Mouse (Mus musculus): ENCODE data around the gene Batf2. TPM values are rescaled to one million over a fixed set of nuclear protein-coding genes. Genes with fewer than 3 reads are reported as not detected.
"Not testable (repeated sequence)": the region's sequence is repeated elsewhere in the genome, so short reads cannot be mapped to it uniquely, and the experiment has no call there.

Batf2 gene
- total RNA-seq, 2 experiments from 2014 or later, result 0.39 TPM; not detected in 1

GRCm38 (mm10) chr19:6130414-6131128 lies 10.2 kb upstream of the Batf2 start:
- not testable (repeated sequence) for DNase-seq (ENCODE audit: low spot score in 2 of 2)

GRCm38 (mm10) chr19:6132171-6132827 lies 8.5 kb upstream of the Batf2 start:
- no peak for DNase-seq (ENCODE audit: low spot score in 2 of 2)

GRCm38 (mm10) chr19:6133197-6133596 lies 7.6 kb upstream of the Batf2 start:
- not testable (repeated sequence) for DNase-seq (ENCODE audit: low spot score in 2 of 2)

GRCm38 (mm10) chr19:6136397-6136796 lies 4.4 kb upstream of the Batf2 start:
- no peak for DNase-seq (ENCODE audit: low spot score in 2 of 2)

GRCm38 (mm10) chr19:6139701-6140100 lies 1.1 kb upstream of the Batf2 start:
- no peak for DNase-seq (ENCODE audit: low spot score in 2 of 2)

GRCm38 (mm10) chr19:6140374-6140677 lies 457 bp upstream of the Batf2 start:
- DNase-seq (ENCODE audit: low spot score in 2 of 2), result no peak

- DNase-seq (ENCODE audit: low spot score in 2 of 2), result peak; percentile 83 to 92
These were observed 589 bp downstream of the Batf2 start, which contains the start of gene Arl2 for GRCm38 (mm10) chr19:6141394-6141749. TSS of gene Arl2 (minus strand) at chr19:6141548.

- DNase-seq (ENCODE audit: low spot score in 2 of 2), result no peak
These were observed 4.1 kb downstream of the Batf2 start for GRCm38 (mm10) chr19:6144842-6145241.

GRCm38 (mm10) chr19:6155174-6155573 lies 14.4 kb downstream of the Batf2 start:
- DNase-seq (ENCODE audit: low spot score in 2 of 2), result no peak

- DNase-seq (ENCODE audit: low spot score in 2 of 2), result no peak
These were observed 15.6 kb downstream of the Batf2 start for GRCm38 (mm10) chr19:6156372-6156771.

- no peak for DNase-seq (ENCODE audit: low spot score in 2 of 2)
These were observed 16.4 kb downstream of the Batf2 start for GRCm38 (mm10) chr19:6157220-6157619.

GRCm38 (mm10) chr19:6163872-6164547 lies 23.2 kb downstream of the Batf2 start:
- no peak for DNase-seq (ENCODE audit: low spot score in 2 of 2)

- no peak for DNase-seq (ENCODE audit: low spot score in 2 of 2)
These were observed 26.0 kb downstream of the Batf2 start for GRCm38 (mm10) chr19:6166750-6167149.

- no peak for DNase-seq (ENCODE audit: low spot score in 2 of 2)
These were observed 30.4 kb downstream of the Batf2 start for GRCm38 (mm10) chr19:6171215-6171614.

- DNase-seq (ENCODE audit: low spot score in 2 of 2), result no peak
These were observed 34.0 kb downstream of the Batf2 start for GRCm38 (mm10) chr19:6174771-6175170.

- no peak for DNase-seq (ENCODE audit: low spot score in 2 of 2)
These were observed 38.0 kb downstream of the Batf2 start for GRCm38 (mm10) chr19:6178775-6179174.

- DNase-seq (ENCODE audit: low spot score in 2 of 2), result no peak
These were observed 40.8 kb downstream of the Batf2 start for GRCm38 (mm10) chr19:6181629-6182028.

GRCm38 (mm10) chr19:6182534-6182933 lies 41.8 kb downstream of the Batf2 start:
- DNase-seq (ENCODE audit: low spot score in 2 of 2), result no peak

- no peak for DNase-seq (ENCODE audit: low spot score in 2 of 2)
These were observed 43.3 kb downstream of the Batf2 start, which contains the start of gene Majin for GRCm38 (mm10) chr19:6184131-6184530. TSS of gene Majin (plus strand) at chr19:6184388.

GRCm38 (mm10) chr19:6204265-6204664 lies 63.5 kb downstream of the Batf2 start:
- DNase-seq (ENCODE audit: low spot score in 2 of 2), result no peak

- no peak for DNase-seq (ENCODE audit: low spot score in 2 of 2)
These were observed 65.9 kb downstream of the Batf2 start for GRCm38 (mm10) chr19:6206716-6207115.

- DNase-seq (ENCODE audit: low spot score in 2 of 2), result no peak
These were observed 75.4 kb downstream of the Batf2 start for GRCm38 (mm10) chr19:6216046-6216705.

Data from layer of hippocampus, postnatal 14 days (tissue).